Mouse (Mus musculus) hindbrain, embryonic 15.5 days (tissue): ENCODE measurements around the gene Specc1l. TPM values are rescaled to one million over a fixed set of nuclear protein-coding genes. Genes with fewer than 3 reads are reported as not detected.

Experiments
- ATAC-seq: fragments of 200-750 bp; cut with Nextera tagmentation; 2 replicates; pipeline ENCODE4 v1.8.0; 2017; ENCODE audit warnings: low read depth, moderate number of reproducible peaks, moderate TSS enrichment; ENCODE audit not compliant: low FRiP score
- H3K27ac ChIP-seq: fragments of 300-500 bp; sonication (generic); replicated peaks from 2 replicates; pipeline ENCODE4 v1.5.1; 2015; ENCODE audit warnings: mild to moderate bottlenecking, inconsistent platforms
- H3K27me3 ChIP-seq: fragments of 300-500 bp; sonication (generic); 2 replicates; pipeline ENCODE4 v1.6.1; 2015; ENCODE audit warnings: control low read depth, inconsistent platforms
- H3K36me3 ChIP-seq: fragments of 300-500 bp; sonication (generic); 2 replicates; pipeline ENCODE4 v1.6.1; 2015; ENCODE audit warnings: control low read depth, inconsistent platforms
- H3K4me1 ChIP-seq: fragments of 300-500 bp; sonication (generic); replicated peaks from 2 replicates; pipeline ENCODE4 v1.6.1; 2015; ENCODE audit warnings: control low read depth, inconsistent platforms
- H3K4me2 ChIP-seq: fragments of 300-500 bp; sonication (generic); 2 replicates; pipeline ENCODE4 v1.6.1; 2015; ENCODE audit warnings: moderate library complexity, mild to moderate bottlenecking, inconsistent platforms
- H3K4me3 ChIP-seq: fragments of 300-500 bp; sonication (generic); 2 replicates; pipeline ENCODE4 v1.5.1; 2015; ENCODE audit warnings: mild to moderate bottlenecking, inconsistent platforms
- H3K9ac ChIP-seq: fragments of 300-500 bp; sonication (generic); 2 replicates; pipeline ENCODE4 v1.6.1; 2015; ENCODE audit warnings: inconsistent platforms
- H3K9me3 ChIP-seq: fragments of 300-500 bp; sonication (generic); 2 replicates; pipeline ENCODE4 v1.6.1; 2016; ENCODE audit warnings: control low read depth, inconsistent platforms
- WGBS: fragments of 180-500 bp; shearing (Covaris S2); methylation state at CpG from one replicate; pipeline ENCODE4 v1.1.7; 2015; 5-methylcytosine and 5-hydroxymethylcytosine counted together
- polyA plus RNA-seq: library from polyadenylated mRNA; unstranded; fragments of >200 nt; fragmentation: Nextera tagmentation; extraction: Ambion mirVana; gene quantifications from 2 replicates; pipeline ENCODE4 v1.2.1, GENCODE M21; 2015

Specc1l gene
- polyA plus RNA-seq, 1 experiment from 2014 or later = 30.5 TPM

GRCm38 (mm10) chr10:75187366-75188056, 24.4 kb upstream of the Specc1l start:
- Histone ChIP-seq H3K4me3 (no peak overlapping the region), H3K9ac (no peak overlapping the region), H3K27ac (no peak overlapping the region), H3K9me3 (no peaks in the 10 kb centered on the region), H3K4me2 (no peak overlapping the region), H3K36me3 (peaks cover 12% of the 10 kb centered on the region), H3K27me3 (no peaks in the 10 kb centered on the region), H3K4me1 (no peaks in the 10 kb centered on the region)
- no peak for ATAC-seq
- 80% methylated on average over 8 of the region's 8 CpGs for WGBS

DNA sequence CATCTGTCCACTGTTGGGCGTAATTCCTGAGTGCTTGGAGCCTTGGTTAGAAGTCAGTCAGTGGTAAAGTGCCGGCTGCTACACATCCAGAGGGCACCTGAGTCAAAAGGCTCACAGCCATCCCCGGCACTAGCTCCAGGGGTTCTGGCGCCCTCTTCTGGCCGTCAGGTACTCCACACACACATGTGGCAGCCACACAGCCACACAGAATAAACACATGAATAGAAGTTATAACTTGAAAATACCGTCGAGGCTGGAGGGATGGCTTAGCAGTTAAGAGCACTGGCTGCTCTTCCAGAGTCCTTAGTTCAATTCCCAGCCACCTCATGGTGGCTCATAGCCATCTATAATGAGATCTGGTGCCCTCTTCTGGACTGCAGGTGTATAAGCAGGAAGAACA, 20.2 kb upstream of the Specc1l start:
- no peak overlapping the region for H3K27ac ChIP-seq
- no peaks in the 10 kb centered on the region for H3K27me3 ChIP-seq
- no peak for ATAC-seq
- WGBS = 51% methylated on average over 7 of the region's 7 CpGs
- H3K4me1 ChIP-seq = no peaks in the 10 kb centered on the region
- no peak overlapping the region for H3K4me3 ChIP-seq
- H3K36me3 ChIP-seq = no peaks in the 10 kb centered on the region
- no peaks in the 10 kb centered on the region for H3K9me3 ChIP-seq
- no peak overlapping the region for H3K9ac ChIP-seq
- H3K4me2 ChIP-seq = no peak overlapping the region

DNA sequence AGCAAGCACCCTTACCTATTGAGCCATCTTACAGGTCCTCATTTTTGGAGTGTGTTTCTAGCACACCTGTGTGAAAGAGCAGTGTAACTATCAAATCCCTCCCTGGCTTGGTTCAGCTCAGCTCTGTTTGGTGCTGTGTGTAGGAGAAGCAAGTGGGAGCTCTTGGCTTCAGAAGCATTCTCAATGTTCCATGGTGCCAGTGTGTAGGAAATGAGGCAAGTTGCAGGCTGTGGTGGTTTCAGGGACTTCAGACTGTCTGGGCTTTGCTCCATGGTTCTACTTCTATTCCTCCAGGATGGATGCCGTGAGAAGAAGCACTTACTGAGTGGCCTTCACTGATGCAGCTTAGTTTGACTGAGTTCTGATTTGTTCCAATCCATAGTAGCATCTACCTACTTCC, 14.1 kb upstream of the Specc1l start:
- no peaks in the 10 kb centered on the region for H3K27me3 ChIP-seq
- WGBS = 78% methylated on average over 1 of the region's 1 CpGs

GRCm38 (mm10) chr10:75200733-75201132, 11.1 kb upstream of the Specc1l start:
- no peaks in the 10 kb centered on the region for H3K4me1 ChIP-seq
- H3K9ac ChIP-seq = no peak overlapping the region
- no peaks in the 10 kb centered on the region for H3K9me3 ChIP-seq
- H3K4me3 ChIP-seq = no peak overlapping the region
- no peak overlapping the region for H3K27ac ChIP-seq
- no peaks in the 10 kb centered on the region for H3K27me3 ChIP-seq
- no peak overlapping the region for H3K4me2 ChIP-seq
- H3K36me3 ChIP-seq = no peaks in the 10 kb centered on the region
- WGBS = 96% methylated on average over 1 of the region's 1 CpGs
- no peak for ATAC-seq

More for the DNA sequence above, 14.1 kb upstream of the Specc1l start:
- no peak overlapping the region for H3K9ac ChIP-seq
- H3K27ac ChIP-seq = no peak overlapping the region
- no peaks in the 10 kb centered on the region for H3K4me1 ChIP-seq
- no peaks in the 10 kb centered on the region for H3K9me3 ChIP-seq
- H3K36me3 ChIP-seq = no peaks in the 10 kb centered on the region
- H3K4me2 ChIP-seq = no peak overlapping the region
- ATAC-seq = no peak
- H3K4me3 ChIP-seq = no peak overlapping the region

DNA sequence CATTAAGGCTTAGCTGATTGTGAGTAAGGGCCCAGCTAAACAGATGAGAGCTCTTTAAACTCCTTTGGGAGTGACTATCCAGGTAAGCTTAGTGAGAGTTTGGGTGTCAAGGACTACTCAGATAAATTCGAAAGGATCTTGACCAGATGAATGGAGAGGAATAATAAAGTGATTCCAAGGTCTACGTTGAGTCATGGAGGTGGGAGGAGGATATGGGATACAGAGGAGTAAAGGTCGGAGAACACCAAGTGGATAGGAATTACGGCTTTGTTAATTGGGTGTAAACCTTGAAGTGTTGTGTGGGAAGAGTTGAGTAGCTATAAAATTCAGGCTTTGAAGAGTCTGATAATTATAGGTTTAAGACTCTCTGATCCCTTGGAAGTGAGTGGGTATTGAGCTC, 5.7 kb upstream of the Specc1l start:
- H3K27ac ChIP-seq = no peak overlapping the region
- WGBS = 83% methylated on average over 4 of the region's 4 CpGs
- no peak overlapping the region for H3K4me3 ChIP-seq
- no peak overlapping the region for H3K9ac ChIP-seq
- no peaks in the 10 kb centered on the region for H3K36me3 ChIP-seq
- no peak overlapping the region for H3K4me2 ChIP-seq
- H3K9me3 ChIP-seq = no peaks in the 10 kb centered on the region
- ATAC-seq = no peak
- H3K27me3 ChIP-seq = no peaks in the 10 kb centered on the region
- peaks cover under 1% of the 10 kb centered on the region; the same call in 1 of the 2 replicates for H3K4me1 ChIP-seq

GRCm38 (mm10) chr10:75210841-75211240, 1.0 kb upstream of the Specc1l start:
- H3K4me3 ChIP-seq = no peak overlapping the region
- no peaks in the 10 kb centered on the region for H3K27me3 ChIP-seq
- WGBS = 95% methylated on average over 3 of the region's 3 CpGs
- peaks cover 20% of the 10 kb centered on the region for H3K4me1 ChIP-seq
- ATAC-seq = no peak
- H3K9me3 ChIP-seq = no peaks in the 10 kb centered on the region
- peak overlapping the region; percentile 99; the same call in 1 of the 2 replicates for H3K27ac ChIP-seq
- H3K4me2 ChIP-seq = no peak overlapping the region
- no peaks in the 10 kb centered on the region for H3K36me3 ChIP-seq
- no peak overlapping the region for H3K9ac ChIP-seq

GRCm38 (mm10) chr10:75212981-75213380, 1.1 kb downstream of the Specc1l start:
- H3K4me3 ChIP-seq = peak overlapping the region; percentile 79
- H3K4me2 ChIP-seq = peak overlapping the region; percentile 57
- H3K36me3 ChIP-seq = no peaks in the 10 kb centered on the region
- H3K27ac ChIP-seq = peak overlapping the region; percentile 99
- peaks cover 20% of the 10 kb centered on the region for H3K4me1 ChIP-seq
- no peak for ATAC-seq
- H3K9me3 ChIP-seq = no peaks in the 10 kb centered on the region
- peak overlapping the region; percentile 81 for H3K9ac ChIP-seq
- H3K27me3 ChIP-seq = no peaks in the 10 kb centered on the region
- WGBS = 34% methylated on average over 7 of the region's 7 CpGs

DNA sequence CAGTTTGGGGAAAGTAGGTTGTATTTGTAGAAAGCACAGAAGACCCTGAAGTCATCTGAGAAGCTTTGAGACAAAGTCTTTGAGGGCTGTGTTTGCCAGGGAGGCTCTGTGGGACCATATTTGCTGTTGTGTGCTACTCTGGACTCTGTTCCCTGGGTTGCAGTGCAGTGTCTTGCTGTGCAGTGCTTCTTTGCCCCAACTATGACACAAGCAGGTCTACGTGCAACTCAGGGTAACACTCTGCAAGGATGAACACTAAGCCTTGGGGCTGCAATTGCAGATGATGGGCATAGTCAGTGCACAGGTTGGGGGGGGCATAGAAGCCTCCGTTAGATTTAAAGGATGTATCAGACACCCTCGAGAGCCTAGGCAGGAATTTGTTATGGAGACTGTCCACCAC, 8.8 kb downstream of the Specc1l start:
- ATAC-seq = no peak
- no peaks in the 10 kb centered on the region for H3K27me3 ChIP-seq
- WGBS = 92% methylated on average over 3 of the region's 3 CpGs
- H3K4me2 ChIP-seq = no peak overlapping the region
- no peaks in the 10 kb centered on the region for H3K36me3 ChIP-seq
- H3K4me1 ChIP-seq = peaks cover 14% of the 10 kb centered on the region; the same call in 1 of the 2 replicates
- no peak overlapping the region for H3K27ac ChIP-seq
- H3K4me3 ChIP-seq = no peak overlapping the region
- H3K9me3 ChIP-seq = no peaks in the 10 kb centered on the region
- H3K9ac ChIP-seq = no peak overlapping the region

DNA sequence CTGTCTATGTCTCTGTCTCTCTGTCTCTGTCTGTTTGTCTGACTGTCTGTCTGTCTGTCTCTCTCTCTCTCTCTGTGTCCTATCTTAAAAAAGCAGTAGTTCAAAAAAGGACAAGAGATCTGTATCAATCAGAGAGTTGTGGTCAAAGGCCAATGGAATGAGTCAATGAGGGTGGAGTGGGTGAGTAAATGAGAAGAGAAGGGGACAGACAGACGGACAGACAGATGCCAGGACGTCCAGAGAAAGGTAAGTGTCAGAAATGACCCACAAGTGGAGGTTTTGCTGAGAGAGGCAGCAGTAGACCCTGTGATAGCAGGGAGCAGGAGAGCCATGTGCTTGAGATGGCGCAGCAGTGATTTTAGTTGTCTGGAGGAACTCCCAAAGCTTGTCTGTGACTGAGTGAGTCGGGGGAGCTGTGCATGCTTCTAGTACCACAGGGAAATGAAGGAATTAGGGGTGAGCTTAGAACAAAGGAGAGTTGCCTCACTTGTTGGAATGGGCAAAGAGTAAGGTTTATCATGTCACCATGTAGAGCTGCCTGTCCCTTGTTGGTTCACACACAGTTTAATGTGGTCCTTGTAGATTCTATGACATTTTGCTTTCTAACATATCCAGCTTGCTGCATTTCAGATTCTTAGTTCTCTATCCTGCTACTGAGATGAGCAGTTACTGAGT, 10.2 kb downstream of the Specc1l start:
- WGBS = 79% methylated on average over 4 of the region's 4 CpGs
- no peak overlapping the region for H3K4me3 ChIP-seq

GRCm38 (mm10) chr10:75222611-75222998, 10.7 kb downstream of the Specc1l start:
- 70% methylated on average over 5 of the region's 5 CpGs for WGBS
- no peak overlapping the region for H3K4me2 ChIP-seq
- peaks cover 14% of the 10 kb centered on the region; the same call in 1 of the 2 replicates for H3K4me1 ChIP-seq
- no peaks in the 10 kb centered on the region for H3K27me3 ChIP-seq
- no peaks in the 10 kb centered on the region for H3K9me3 ChIP-seq
- no peak for ATAC-seq
- no peak overlapping the region for H3K27ac ChIP-seq
- H3K9ac ChIP-seq = no peak overlapping the region
- no peak overlapping the region for H3K4me3 ChIP-seq
- no peaks in the 10 kb centered on the region for H3K36me3 ChIP-seq

More for the DNA sequence above, 10.2 kb downstream of the Specc1l start:
- H3K36me3 ChIP-seq = no peaks in the 10 kb centered on the region
- no peak overlapping the region for H3K27ac ChIP-seq
- peaks cover 14% of the 10 kb centered on the region; the same call in 1 of the 2 replicates for H3K4me1 ChIP-seq
- no peak for ATAC-seq
- no peak overlapping the region for H3K9ac ChIP-seq
- no peak overlapping the region for H3K4me2 ChIP-seq
- H3K27me3 ChIP-seq = no peaks in the 10 kb centered on the region
- H3K9me3 ChIP-seq = no peaks in the 10 kb centered on the region

DNA sequence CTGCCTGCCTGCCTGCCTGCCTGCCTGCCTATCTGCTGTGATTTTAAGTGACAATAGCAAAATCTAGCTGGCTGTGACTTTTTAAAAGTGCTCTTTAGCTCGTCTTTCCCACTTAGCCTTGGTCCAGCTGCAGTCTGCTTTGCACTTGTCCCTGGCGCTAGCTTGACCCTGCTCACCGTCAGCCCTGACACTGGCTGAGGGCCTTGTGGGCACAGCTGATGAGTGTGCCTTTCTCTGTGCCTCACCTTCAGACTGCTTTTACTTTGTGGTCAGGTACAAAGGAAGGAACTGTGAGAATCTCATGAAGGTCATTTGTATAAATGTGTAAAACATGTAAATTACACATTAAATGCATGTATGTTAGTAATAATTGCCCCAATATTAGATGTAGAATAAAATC, 12.3 kb downstream of the Specc1l start:
- ATAC-seq = no peak
- Histone ChIP-seq H3K4me1 (peaks cover 14% of the 10 kb centered on the region; the same call in 1 of the 2 replicates), H3K27me3 (no peaks in the 10 kb centered on the region), H3K4me3 (no peak overlapping the region), H3K9ac (no peak overlapping the region), H3K9me3 (no peaks in the 10 kb centered on the region), H3K27ac (no peak overlapping the region), H3K36me3 (no peaks in the 10 kb centered on the region), H3K4me2 (no peak overlapping the region)
- WGBS = 73% methylated on average over 3 of the region's 3 CpGs

DNA sequence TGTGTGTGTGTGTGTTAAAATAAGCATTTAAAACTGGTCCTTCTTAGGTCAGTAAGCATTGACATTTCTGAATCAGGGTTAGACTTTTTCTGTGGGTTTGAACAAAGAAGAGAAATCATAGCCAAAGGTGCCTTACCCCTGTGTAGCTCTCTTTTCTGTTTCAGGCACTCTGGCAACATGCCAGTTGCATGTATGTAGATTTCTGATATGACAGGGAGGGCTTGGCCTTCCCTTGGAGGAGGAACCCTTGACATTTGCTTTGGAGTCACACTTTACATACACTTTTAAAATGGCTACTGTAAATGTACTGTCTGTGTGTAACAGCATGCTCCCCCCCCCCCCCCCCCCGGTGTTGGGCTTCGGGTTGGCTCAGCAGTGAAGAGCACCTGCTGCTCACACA, 12.8 kb downstream of the Specc1l start:
- Histone ChIP-seq H3K9ac (no peak overlapping the region), H3K9me3 (no peaks in the 10 kb centered on the region), H3K4me2 (no peak overlapping the region), H3K27me3 (no peaks in the 10 kb centered on the region), H3K4me3 (no peak overlapping the region), H3K4me1 (peaks cover 14% of the 10 kb centered on the region; the same call in 1 of the 2 replicates), H3K27ac (no peak overlapping the region), H3K36me3 (no peaks in the 10 kb centered on the region)
- no CpG with 5 or more reads among the region's 2 CpGs for WGBS
- no peak for ATAC-seq
